Mouse (Mus musculus): Measurements from ENCODE around the gene Atrx. TPM values are rescaled to one million over a fixed set of nuclear protein-coding genes. Genes with fewer than 3 reads are reported as not detected.
"Not testable (repeated sequence)": the region's sequence is repeated elsewhere in the genome, so short reads cannot be mapped to it uniquely, and the experiment has no call there.

Atrx gene
- total and polyA plus RNA-seq, 2 experiments from 2014 or later: 85.7 to 106 TPM

DNA sequence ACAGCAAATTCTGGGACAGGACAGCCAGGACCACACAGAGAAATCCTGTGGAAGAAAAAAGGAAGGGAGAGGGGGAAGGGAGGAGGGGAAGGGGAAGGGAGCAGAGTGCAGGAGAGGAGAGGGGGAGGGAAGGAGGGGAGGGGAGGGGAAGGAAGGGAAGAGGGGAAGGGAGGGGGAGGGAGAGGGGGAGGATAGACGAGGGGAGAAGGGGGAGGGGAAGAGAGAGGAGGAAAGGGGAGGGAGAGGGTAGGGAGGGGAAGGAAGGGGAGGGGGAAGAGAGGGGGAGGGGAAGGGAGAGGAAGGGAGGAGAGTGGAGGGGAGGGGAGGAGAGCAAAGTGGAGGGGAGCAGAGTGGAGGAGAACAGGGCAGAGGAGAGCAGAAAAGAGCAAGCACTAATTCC lies 5.3 kb downstream of the Atrx start:
- Histone ChIP-seq H3K4me2 (ENCODE audit: low read depth, low read length) (no peak overlapping the region), H3K4me1 (ENCODE audit: control insufficient read depth, insufficient read depth) (peaks cover 6% of the 10 kb centered on the region; the same call in 1 of the 2 replicates), H3K36me3 (replicated peaks; ENCODE audit: control insufficient read depth, insufficient read depth, low read length) (no peaks in the 10 kb centered on the region), H3K4me3 (ENCODE audit: low read depth, low read length) (no peak overlapping the region), H3K27me3 (ENCODE audit: control insufficient read depth, insufficient read depth, low read length) (no peaks in the 10 kb centered on the region), H3K9ac (replicated peaks; ENCODE audit: low read depth, low read length) (no peak overlapping the region), H3K9me3 (replicated peaks; ENCODE audit: control insufficient read depth, low read length) (no peaks in the 10 kb centered on the region), H3K27ac (ENCODE audit: low read depth) (no peak overlapping the region)
- no CpG with 5 or more reads among the region's 1 CpGs for WGBS
- TF ChIP-seq CTCF (IDR thresholded peaks at IDR 0.05; ENCODE audit: low read depth) (no peak), EP300 (IDR thresholded peaks at IDR 0.05; ENCODE audit: low read depth) (no peak)
- no peak for DNase-seq (ENCODE audit: low spot score)
- no peak for ATAC-seq (ENCODE audit: insufficient read depth, low read depth)

- H3K27me3 ChIP-seq (ENCODE audit: control insufficient read depth, insufficient read depth, low read length); H3K9ac ChIP-seq (replicated peaks; ENCODE audit: low read depth, low read length); H3K36me3 ChIP-seq (replicated peaks; ENCODE audit: control insufficient read depth, insufficient read depth, low read length); H3K4me2 ChIP-seq (ENCODE audit: low read depth, low read length); H3K27ac ChIP-seq (ENCODE audit: low read depth); ATAC-seq (ENCODE audit: insufficient read depth, low read depth); H3K9me3 ChIP-seq (replicated peaks; ENCODE audit: control insufficient read depth, low read length); H3K4me1 ChIP-seq (ENCODE audit: control insufficient read depth, insufficient read depth); H3K4me3 ChIP-seq (ENCODE audit: low read depth, low read length); DNase-seq (ENCODE audit: low spot score): not testable (repeated sequence)
- 78% methylated on average over 7 of the region's 7 CpGs for WGBS
Observed at GRCm38 (mm10) chrX:105922986-105923385, 6.2 kb downstream of the Atrx start.

DNA sequence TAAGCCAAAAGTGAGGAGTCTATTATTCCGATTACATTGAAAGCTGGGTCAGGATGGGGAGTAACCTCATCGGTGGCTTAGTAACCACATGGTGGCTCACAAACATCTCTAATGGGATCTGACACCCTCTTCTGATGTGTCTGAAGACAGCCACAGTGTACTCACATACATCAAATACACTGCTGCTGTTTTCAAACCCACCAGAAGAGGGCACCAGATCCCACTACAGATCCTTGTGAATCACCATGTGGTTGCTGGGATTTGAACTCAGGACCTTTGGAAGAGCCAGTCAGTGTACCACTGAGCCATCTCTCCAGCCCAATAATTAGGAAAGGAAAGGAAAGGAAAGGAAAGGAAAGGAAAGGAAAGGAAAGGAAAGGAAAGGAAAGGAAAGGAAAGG lies 7.8 kb downstream of the Atrx start:
- 73% methylated on average over 2 of the region's 2 CpGs for WGBS

DNA sequence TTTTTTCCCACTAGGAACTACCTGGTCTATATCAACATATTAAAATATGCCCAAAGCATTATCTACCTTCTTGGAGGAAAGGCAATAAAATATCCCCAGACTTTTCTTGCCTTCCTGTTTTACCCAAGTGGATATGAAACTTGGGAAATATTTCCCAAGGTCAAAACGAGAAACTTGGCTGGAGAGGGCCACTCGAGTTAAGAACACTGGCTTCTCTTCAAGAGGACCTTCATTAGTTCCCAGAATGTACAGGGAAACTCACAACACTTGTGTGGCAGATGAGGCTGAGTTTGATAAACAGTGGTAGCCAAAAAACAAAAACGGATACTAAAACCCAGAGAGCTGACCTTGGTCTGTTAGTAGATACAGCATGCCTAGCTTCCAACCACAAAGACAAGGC lies 17.5 kb downstream of the Atrx start:
- no peak for TF ChIP-seq EP300 (IDR thresholded peaks at IDR 0.05; ENCODE audit: low read depth)
- no peak for TF ChIP-seq CTCF (IDR thresholded peaks at IDR 0.05; ENCODE audit: low read depth)
- H3K36me3 ChIP-seq (replicated peaks; ENCODE audit: control insufficient read depth, insufficient read depth, low read length): no peaks in the 10 kb centered on the region
- 29% methylated on average over 3 of the region's 3 CpGs for WGBS
- no peak overlapping the region for H3K4me2 ChIP-seq (ENCODE audit: low read depth, low read length)
- H3K27me3 ChIP-seq (ENCODE audit: control insufficient read depth, insufficient read depth, low read length): no peaks in the 10 kb centered on the region
- DNase-seq (ENCODE audit: low spot score) (no peak), ATAC-seq (ENCODE audit: insufficient read depth, low read depth) (no peak)
- H3K9ac ChIP-seq (replicated peaks; ENCODE audit: low read depth, low read length): no peak overlapping the region
- H3K27ac ChIP-seq (ENCODE audit: low read depth): peak overlapping the region; percentile 34; the same call in 1 of the 2 replicates
- no peak overlapping the region for H3K4me3 ChIP-seq (ENCODE audit: low read depth, low read length)
- no peaks in the 10 kb centered on the region for H3K4me1 ChIP-seq (ENCODE audit: control insufficient read depth, insufficient read depth)
- no peaks in the 10 kb centered on the region for H3K9me3 ChIP-seq (replicated peaks; ENCODE audit: control insufficient read depth, low read length)

More for the DNA sequence above, 7.8 kb downstream of the Atrx start:
- Histone ChIP-seq H3K27ac (ENCODE audit: low read depth) (no peak overlapping the region), H3K4me1 (ENCODE audit: control insufficient read depth, insufficient read depth) (peaks cover 2% of the 10 kb centered on the region; the same call in 1 of the 2 replicates), H3K4me3 (ENCODE audit: low read depth, low read length) (no peak overlapping the region), H3K9me3 (replicated peaks; ENCODE audit: control insufficient read depth, low read length) (no peaks in the 10 kb centered on the region), H3K9ac (replicated peaks; ENCODE audit: low read depth, low read length) (no peak overlapping the region), H3K4me2 (ENCODE audit: low read depth, low read length) (no peak overlapping the region), H3K36me3 (replicated peaks; ENCODE audit: control insufficient read depth, insufficient read depth, low read length) (no peaks in the 10 kb centered on the region), H3K27me3 (ENCODE audit: control insufficient read depth, insufficient read depth, low read length) (no peaks in the 10 kb centered on the region)
- no peak for ATAC-seq (ENCODE audit: insufficient read depth, low read depth)
- DNase-seq (ENCODE audit: low spot score): no peak
- TF ChIP-seq EP300 (IDR thresholded peaks at IDR 0.05; ENCODE audit: low read depth) (no peak), CTCF (IDR thresholded peaks at IDR 0.05; ENCODE audit: low read depth) (peak; percentile 32)

DNA sequence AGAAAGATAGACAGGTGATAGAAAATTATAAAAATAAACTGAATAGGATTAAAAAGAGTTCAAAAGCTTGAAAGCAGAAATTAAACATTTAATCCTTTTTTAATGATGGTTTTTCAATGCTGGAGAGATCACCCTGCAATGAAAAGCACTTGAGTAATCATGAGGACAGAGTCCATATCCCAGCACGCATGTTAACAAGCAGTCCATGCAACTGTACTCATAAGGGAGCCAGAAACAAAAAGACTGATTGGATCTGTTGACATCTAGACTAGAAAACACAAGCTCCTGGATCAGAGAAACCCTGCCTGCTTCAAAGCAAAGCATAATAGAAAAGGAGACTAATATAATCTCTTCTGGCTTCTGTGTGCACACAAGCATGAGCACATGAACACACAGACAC lies 27.6 kb downstream of the Atrx start:
- ATAC-seq (ENCODE audit: insufficient read depth, low read depth): no peak

GRCm38 (mm10) chrX:105886921-105887320 lies 42.3 kb downstream of the Atrx start:
- no peak for DNase-seq (ENCODE audit: low spot score)
- no peak for ATAC-seq (ENCODE audit: insufficient read depth, low read depth)
- H3K36me3 ChIP-seq (replicated peaks; ENCODE audit: control insufficient read depth, insufficient read depth, low read length): no peaks in the 10 kb centered on the region
- H3K4me2 ChIP-seq (ENCODE audit: low read depth, low read length): no peak overlapping the region
- H3K27ac ChIP-seq (ENCODE audit: low read depth): no peak overlapping the region
- no peak overlapping the region for H3K4me3 ChIP-seq (ENCODE audit: low read depth, low read length)
- no peaks in the 10 kb centered on the region for H3K27me3 ChIP-seq (ENCODE audit: control insufficient read depth, insufficient read depth, low read length)
- no peak for TF ChIP-seq EP300 (IDR thresholded peaks at IDR 0.05; ENCODE audit: low read depth)
- TF ChIP-seq CTCF (IDR thresholded peaks at IDR 0.05; ENCODE audit: low read depth): no peak
- H3K4me1 ChIP-seq (ENCODE audit: control insufficient read depth, insufficient read depth): no peaks in the 10 kb centered on the region
- no peaks in the 10 kb centered on the region for H3K9me3 ChIP-seq (replicated peaks; ENCODE audit: control insufficient read depth, low read length)
- WGBS: 63% methylated on average over 2 of the region's 2 CpGs
- no peak overlapping the region for H3K9ac ChIP-seq (replicated peaks; ENCODE audit: low read depth, low read length)

More for the DNA sequence above, 27.6 kb downstream of the Atrx start:
- no peak overlapping the region for H3K9ac ChIP-seq (replicated peaks; ENCODE audit: low read depth, low read length)
- TF ChIP-seq EP300 (IDR thresholded peaks at IDR 0.05; ENCODE audit: low read depth) (no peak), CTCF (IDR thresholded peaks at IDR 0.05; ENCODE audit: low read depth) (no peak)
- H3K4me3 ChIP-seq (ENCODE audit: low read depth, low read length): no peak overlapping the region
- no peak for DNase-seq (ENCODE audit: low spot score)
- H3K9me3 ChIP-seq (replicated peaks; ENCODE audit: control insufficient read depth, low read length): no peaks in the 10 kb centered on the region
- 53% methylated on average over 1 of the region's 1 CpGs for WGBS
- no peaks in the 10 kb centered on the region for H3K4me1 ChIP-seq (ENCODE audit: control insufficient read depth, insufficient read depth)
- 0 out of 2 replicates have a peak, but pooled peaks cover 4% of the 10 kb centered on the region for H3K36me3 ChIP-seq (replicated peaks; ENCODE audit: control insufficient read depth, insufficient read depth, low read length)
- no peak overlapping the region for H3K27ac ChIP-seq (ENCODE audit: low read depth)
- no peaks in the 10 kb centered on the region for H3K27me3 ChIP-seq (ENCODE audit: control insufficient read depth, insufficient read depth, low read length)
- H3K4me2 ChIP-seq (ENCODE audit: low read depth, low read length): no peak overlapping the region

All from heart, postnatal 0 days (tissue).